In the genomic region with DNA sequence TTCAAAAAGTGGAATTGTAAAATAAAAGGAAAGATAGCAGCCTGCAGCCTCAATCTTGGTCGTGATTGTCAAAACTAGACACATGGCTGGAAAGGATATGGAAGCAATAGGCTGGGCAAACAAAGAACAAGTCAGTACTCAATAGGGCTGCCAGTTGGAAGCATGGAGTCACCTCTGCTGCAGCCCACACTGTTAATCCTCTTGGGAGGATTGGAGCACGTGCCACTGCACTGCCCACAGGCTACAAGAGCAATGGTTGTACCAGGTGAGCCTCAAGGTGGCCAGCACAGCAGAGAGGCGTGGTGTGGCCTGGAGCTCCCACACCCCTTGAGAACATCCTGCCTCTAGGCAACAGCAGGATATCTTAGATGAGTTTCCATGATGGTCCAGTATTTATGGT, we compare ENCODE assay signal across 18 mouse cellular contexts. TPM values are rescaled to one million over a fixed set of nuclear protein-coding genes. Genes with fewer than 3 reads are reported as not detected.
"Had no signal": no experiment of that assay in that cellular context is flagged by ENCODE, and none has a peak within 500 bp of the region (broad histone marks: within the 10 kb centered on the region; RNA-seq: fewer than 3 reads in every experiment).

No protein-coding gene starts in this region.

- H3K9ac ChIP-seq: neural tube, embryonic 15.5 days; stomach, embryonic 15.5 days had no signal

- H3K4me1 ChIP-seq: neural tube, embryonic 15.5 days; stomach, embryonic 15.5 days had no signal

- H3K36me3 ChIP-seq: neural tube, embryonic 15.5 days; stomach, embryonic 15.5 days had no signal

- H3K27ac ChIP-seq: neural tube, embryonic 15.5 days; stomach, embryonic 15.5 days; stomach, postnatal 0 days had no signal

- DNase-seq: retina, postnatal 1 day; right cerebral cortex, adult 18-20 months; right cerebral cortex, postnatal 14 days; right cerebral cortex, postnatal 25 days; right cerebral cortex, postnatal 4 days; spleen, adult 18-20 months; thymus, adult 18-20 months; thymus, adult 2 months; thymus, postnatal 14 days; thymus, postnatal 25 days; thymus, postnatal 36 days; thymus, postnatal 4 days had no signal

- H3K27me3 ChIP-seq: neural tube, embryonic 15.5 days; stomach, embryonic 15.5 days had no signal

- H3K4me3 ChIP-seq: neural tube, embryonic 15.5 days; stomach, embryonic 15.5 days had no signal

- H3K9me3 ChIP-seq: neural tube, embryonic 15.5 days; stomach, embryonic 15.5 days had no signal

- H3K4me2 ChIP-seq: neural tube, embryonic 15.5 days; stomach, embryonic 15.5 days had no signal

RNA-seq across cellular contexts. Expression of gene Grik2, which starts 55.7 kb away (rescaled TPM):
- total RNA-seq: neutrophil, adult 5-6 weeks had no signal
- polyA plus RNA-seq: spleen, adult 2 months; thymus, postnatal 0 days had no signal
